Mouse (Mus musculus): ENCODE results near the gene Wap. TPM values are rescaled to one million over a fixed set of nuclear protein-coding genes. Genes with fewer than 3 reads are reported as not detected.

Gene Wap
- not detected in 2 replicates for polyA plus RNA-seq (2012; rRNA removed; ENCODE audit: low replicate concordance)

GRCm38 (mm10) chr11:6638537-6638936 lies at the start of gene Wap:
Gene Wap, minus strand, starts transcription at chr11:6638637.

GRCm38 (mm10) chr11:6658271-6658670 lies 19.8 kb upstream of the Wap start, which contains the start of gene Ramp3:
Gene Ramp3, plus strand, starts transcription at chr11:6658521.

GRCm38 (mm10) chr11:6625478-6626387 lies 12.7 kb downstream of the Wap start, which contains the start of gene Tbrg4:
Gene Tbrg4, minus strand, starts transcription at chr11:6626067.

GRCm38 (mm10) chr11:6605491-6606399 lies 32.7 kb downstream of the Wap start, which contains the start of gene Nacad:
Gene Nacad, minus strand, starts transcription at chr11:6606053.

Other genes starting within 250 kb of the Wap start
- 43.9 and 108 TPM in 2 replicates for gene Zmiz2, start 249.6 kb downstream of the Wap start, polyA plus RNA-seq (2012; rRNA removed; ENCODE audit: low replicate concordance)
- gene Ppia, start 223.2 kb downstream of the Wap start, polyA plus RNA-seq (2012; rRNA removed; ENCODE audit: low replicate concordance) = 473 and 983 TPM in 2 replicates
- 26.2 and 31.1 TPM in 2 replicates for gene H2afv, start 194.2 kb downstream of the Wap start, polyA plus RNA-seq (2012; rRNA removed; ENCODE audit: low replicate concordance)
- 7.5 and 11.6 TPM in 2 replicates for gene Purb, start 162.7 kb downstream of the Wap start, polyA plus RNA-seq (2012; rRNA removed; ENCODE audit: low replicate concordance)
- 76.2 and 117 TPM in 2 replicates for gene Myo1g, start 117.7 kb downstream of the Wap start, polyA plus RNA-seq (2012; rRNA removed; ENCODE audit: low replicate concordance)
- 151 and 167 TPM in 2 replicates for gene Ccm2, start 91.8 kb downstream of the Wap start, polyA plus RNA-seq (2012; rRNA removed; ENCODE audit: low replicate concordance)
- gene Nacad, start 32.6 kb downstream of the Wap start, polyA plus RNA-seq (2012; rRNA removed; ENCODE audit: low replicate concordance) = 1.3 and 1.4 TPM in 2 replicates
- 103 and 119 TPM in 2 replicates for gene Tbrg4, start 12.6 kb downstream of the Wap start, polyA plus RNA-seq (2012; rRNA removed; ENCODE audit: low replicate concordance)
- 2.8 and 4.1 TPM in 2 replicates for gene Ramp3, start 19.9 kb upstream of the Wap start, polyA plus RNA-seq (2012; rRNA removed; ENCODE audit: low replicate concordance)
- gene Gm11983, start 199.0 kb upstream of the Wap start, polyA plus RNA-seq (2012; rRNA removed; ENCODE audit: low replicate concordance) = not detected in 2 replicates